Mouse (Mus musculus): Measurements from ENCODE around the gene Mogs. TPM values are rescaled to one million over a fixed set of nuclear protein-coding genes. Genes with fewer than 3 reads are reported as not detected.

Mogs gene
- total and polyA plus RNA-seq, 2 experiments from 2014 or later, result 7.9 to 28.1 TPM

DNA sequence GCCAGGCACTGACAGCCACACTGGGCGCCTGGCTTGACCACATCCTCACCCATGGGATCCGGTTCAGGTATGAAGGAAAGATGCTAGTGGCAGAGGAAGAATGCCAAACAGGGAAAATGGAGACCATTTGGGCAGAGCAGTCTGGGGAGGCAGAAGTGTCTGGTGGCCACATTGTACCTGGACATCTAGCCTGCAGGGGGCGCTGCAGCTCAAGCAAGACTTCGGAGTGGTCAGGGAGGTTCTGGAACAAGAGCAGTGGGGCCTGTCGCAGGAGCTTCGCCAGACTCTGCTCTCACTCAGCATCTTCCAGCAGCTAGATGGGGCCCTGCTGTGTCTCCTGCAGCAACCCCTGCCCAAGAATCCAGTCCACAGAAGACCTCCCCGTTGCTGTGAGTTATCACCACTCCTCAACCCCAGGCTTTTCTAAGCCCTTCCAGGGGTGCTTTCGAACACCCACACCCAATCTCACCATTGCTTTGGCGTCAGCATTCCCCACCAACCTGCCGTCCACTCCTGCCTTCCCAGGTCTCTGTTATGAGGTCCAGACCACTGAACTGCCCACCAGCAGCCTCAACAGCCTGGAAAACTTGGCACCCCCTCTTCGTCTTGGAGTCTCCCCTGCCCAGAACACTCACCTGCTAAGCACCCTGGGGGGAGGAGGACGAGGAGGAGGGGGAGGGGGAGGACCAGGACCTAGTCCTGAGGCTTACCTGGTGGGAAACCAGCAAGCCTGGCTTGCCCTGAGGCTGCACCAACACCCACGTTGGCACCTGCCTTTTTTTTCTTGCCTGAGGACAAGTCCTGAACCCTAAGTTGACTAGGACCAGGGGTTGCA is 7.5 kb upstream of the Mogs start:
- Histone ChIP-seq H3K4me2 (ENCODE audit: low read depth, low read length) (peak overlapping the region; percentile 89), H3K9me3 (replicated peaks; ENCODE audit: control insufficient read depth, low read length) (no peaks in the 10 kb centered on the region), H3K9ac (replicated peaks; ENCODE audit: low read depth, low read length) (0 out of 2 replicates have a peak overlapping the region, but pooled peaks have one; percentile 84), H3K36me3 (replicated peaks; ENCODE audit: control insufficient read depth, insufficient read depth, low read length) (peaks cover 14% of the 10 kb centered on the region), H3K4me3 (ENCODE audit: low read depth, low read length) (no peak overlapping the region), H3K27ac (ENCODE audit: low read depth) (peak overlapping the region; percentile 89; the same call in 1 of the 2 replicates), H3K4me1 (ENCODE audit: control insufficient read depth, insufficient read depth) (peaks cover 23% of the 10 kb centered on the region), H3K27me3 (ENCODE audit: control insufficient read depth, insufficient read depth, low read length) (no peaks in the 10 kb centered on the region)
- TF ChIP-seq CTCF (IDR thresholded peaks at IDR 0.05; ENCODE audit: low read depth) (peak; percentile 73), EP300 (IDR thresholded peaks at IDR 0.05; ENCODE audit: low read depth) (no peak)
- ATAC-seq (ENCODE audit: insufficient read depth, low read depth) (0 out of 2 replicates have a peak, but pooled peaks have one; percentile 24), DNase-seq (ENCODE audit: low spot score) (peak; percentile 77)
- 39% methylated on average over 13 of the region's 13 CpGs for WGBS

DNA sequence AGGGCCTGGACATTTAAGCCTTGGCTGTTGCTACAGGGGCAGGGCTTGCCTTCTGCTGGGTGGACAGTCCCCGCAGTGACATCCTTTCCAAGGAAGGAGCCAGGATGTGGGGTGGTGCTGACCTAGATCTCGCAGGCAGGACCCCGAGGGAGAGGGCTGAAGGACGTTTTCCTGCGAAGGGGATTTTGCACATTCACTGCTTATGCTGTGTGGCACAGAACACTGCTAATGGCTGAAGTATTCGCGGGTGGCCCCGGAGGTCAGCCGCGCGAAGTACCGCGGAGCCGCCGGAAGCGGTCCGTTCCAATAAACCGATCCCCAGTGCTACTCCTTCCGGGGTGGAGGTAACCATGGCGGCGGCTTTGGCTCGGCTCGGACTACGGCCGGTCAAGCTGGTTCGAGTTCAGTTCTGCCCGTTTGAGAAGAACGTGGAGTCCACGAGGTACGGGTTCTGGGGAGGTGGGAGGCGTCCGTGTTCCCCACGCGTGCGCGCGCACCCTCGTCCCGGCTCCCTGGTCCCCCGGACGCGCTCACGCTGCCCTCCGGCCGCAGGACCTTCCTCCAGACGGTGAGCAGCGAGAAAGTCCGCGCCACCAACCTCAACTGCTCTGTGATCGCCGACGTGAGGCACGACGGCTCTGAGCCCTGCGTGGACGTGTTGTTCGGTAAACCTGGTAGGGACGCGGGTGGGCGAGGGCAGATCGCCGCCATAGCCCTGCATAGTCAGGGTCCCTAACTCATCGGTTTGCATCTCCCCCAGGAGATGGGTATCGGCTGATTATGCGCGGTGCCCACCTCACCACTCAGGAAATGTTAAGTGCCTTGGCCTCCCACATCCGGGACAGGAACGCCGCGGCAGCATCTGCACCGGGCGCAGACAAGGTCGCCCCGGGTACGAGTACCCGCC is 6.3 kb upstream of the Mogs start, which contains the start of gene Mrpl53:
Mrpl53 (plus strand) TSS at position 279 of the 907 bp plus-strand sequence.
- Histone ChIP-seq H3K9ac (replicated peaks; ENCODE audit: low read depth, low read length) (peak within 1 kb of the TSS; percentile 84), H3K4me1 (ENCODE audit: control insufficient read depth, insufficient read depth) (peaks cover 19% of the 10 kb centered on the region), H3K27ac (ENCODE audit: low read depth) (peak within 1 kb of the TSS; percentile 89), H3K36me3 (replicated peaks; ENCODE audit: control insufficient read depth, insufficient read depth, low read length) (peaks cover 14% of the 10 kb centered on the region), H3K27me3 (ENCODE audit: control insufficient read depth, insufficient read depth, low read length) (no peaks in the 10 kb centered on the region), H3K9me3 (replicated peaks; ENCODE audit: control insufficient read depth, low read length) (no peaks in the 10 kb centered on the region), H3K4me3 (ENCODE audit: low read depth, low read length) (peak within 1 kb of the TSS; percentile 88), H3K4me2 (ENCODE audit: low read depth, low read length) (peak within 1 kb of the TSS; percentile 89)
- TF ChIP-seq EP300 (IDR thresholded peaks at IDR 0.05; ENCODE audit: low read depth) (peak; percentile 54; the same call in 1 of the 2 replicates), CTCF (IDR thresholded peaks at IDR 0.05; ENCODE audit: low read depth) (no peak)
- WGBS, result under 1% methylated on average over 73 of the region's 76 CpGs
- DNase-seq (ENCODE audit: low spot score), result peak; percentile 75
- peak; percentile 87 for ATAC-seq (ENCODE audit: insufficient read depth, low read depth)

DNA sequence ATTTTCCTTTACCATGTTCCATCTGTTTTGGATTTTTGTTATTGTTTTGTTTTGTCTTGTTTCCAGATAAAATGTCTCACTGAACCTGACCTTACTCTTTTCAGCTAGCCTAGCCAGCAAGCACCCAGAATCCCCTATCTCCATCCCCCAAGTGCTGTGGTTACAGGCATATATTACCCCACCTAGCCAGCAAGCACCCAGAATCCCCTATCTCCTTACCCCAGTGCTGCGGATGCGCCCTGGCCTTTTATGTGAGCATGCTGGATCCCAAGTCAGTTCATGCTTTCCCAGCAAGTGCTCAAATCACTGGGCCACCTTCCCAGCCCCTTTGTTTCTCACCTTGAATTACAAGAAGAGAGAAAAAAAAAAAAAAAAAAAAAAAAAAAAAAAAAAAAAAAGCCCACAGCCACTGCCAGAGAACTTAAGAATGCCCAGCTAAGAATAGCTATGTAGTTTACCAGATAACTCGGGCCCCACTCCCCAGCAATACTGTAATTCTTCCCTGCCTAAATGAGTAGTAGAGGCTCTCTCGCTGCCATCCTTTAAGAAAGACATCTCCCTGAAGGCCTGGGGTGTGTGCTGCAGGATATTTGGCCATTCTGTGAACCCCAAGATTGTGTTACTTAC is 3.7 kb upstream of the Mogs start:
- no peak overlapping the region for H3K4me2 ChIP-seq (ENCODE audit: low read depth, low read length)
- no peaks in the 10 kb centered on the region for H3K27me3 ChIP-seq (ENCODE audit: control insufficient read depth, insufficient read depth, low read length)
- H3K9me3 ChIP-seq (replicated peaks; ENCODE audit: control insufficient read depth, low read length), result no peaks in the 10 kb centered on the region
- peaks cover 6% of the 10 kb centered on the region; the same call in 1 of the 2 replicates for H3K36me3 ChIP-seq (replicated peaks; ENCODE audit: control insufficient read depth, insufficient read depth, low read length)
- WGBS, result 47% methylated on average over 4 of the region's 4 CpGs
- ATAC-seq (ENCODE audit: insufficient read depth, low read depth) (no peak), DNase-seq (ENCODE audit: low spot score) (no peak)
- H3K9ac ChIP-seq (replicated peaks; ENCODE audit: low read depth, low read length), result no peak overlapping the region
- TF ChIP-seq CTCF (IDR thresholded peaks at IDR 0.05; ENCODE audit: low read depth), result no peak
- TF ChIP-seq EP300 (IDR thresholded peaks at IDR 0.05; ENCODE audit: low read depth), result no peak
- H3K4me3 ChIP-seq (ENCODE audit: low read depth, low read length), result no peak overlapping the region
- peaks cover 27% of the 10 kb centered on the region for H3K4me1 ChIP-seq (ENCODE audit: control insufficient read depth, insufficient read depth)
- H3K27ac ChIP-seq (ENCODE audit: low read depth), result no peak overlapping the region

DNA sequence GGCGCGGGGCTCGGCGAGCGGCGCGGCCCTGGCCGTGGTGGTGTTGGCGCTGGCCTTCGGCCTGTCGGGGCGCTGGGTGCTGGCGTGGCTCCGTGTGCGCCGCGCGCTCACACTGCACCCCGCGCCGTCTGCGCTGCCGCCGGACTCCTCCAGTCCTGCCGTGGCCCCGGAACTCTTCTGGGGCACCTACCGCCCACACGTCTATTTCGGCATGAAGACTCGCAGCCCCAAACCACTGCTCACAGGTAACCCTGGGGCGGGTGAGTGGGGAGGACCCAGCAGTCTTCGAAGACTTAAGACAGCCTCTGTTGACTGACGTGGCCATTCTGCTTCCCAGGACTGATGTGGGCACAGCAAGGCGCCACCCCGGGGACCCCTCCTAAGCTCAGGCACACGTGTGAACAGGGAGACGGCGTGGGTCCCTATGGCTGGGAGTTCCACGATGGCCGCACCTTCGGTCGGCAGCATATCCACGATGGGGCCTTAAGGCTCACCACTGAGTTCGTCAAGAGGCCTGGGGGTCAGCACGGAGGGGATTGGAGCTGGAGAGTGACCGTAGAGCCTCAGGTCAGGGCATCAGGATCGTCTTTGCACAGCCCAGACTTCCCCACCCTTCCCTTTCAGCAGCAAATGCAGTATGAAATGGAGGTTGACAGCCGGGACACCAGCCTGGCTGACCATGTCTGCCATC is 531 bp downstream of the Mogs start:
- peak overlapping the region; percentile 64 for H3K4me3 ChIP-seq (ENCODE audit: low read depth, low read length)
- no peaks in the 10 kb centered on the region for H3K9me3 ChIP-seq (replicated peaks; ENCODE audit: control insufficient read depth, low read length)
- TF ChIP-seq CTCF (IDR thresholded peaks at IDR 0.05; ENCODE audit: low read depth), result no peak
- no peak for TF ChIP-seq EP300 (IDR thresholded peaks at IDR 0.05; ENCODE audit: low read depth)
- WGBS, result under 1% methylated on average over 33 of the region's 48 CpGs
- H3K27ac ChIP-seq (ENCODE audit: low read depth), result peak overlapping the region; percentile 73
- peaks cover 15% of the 10 kb centered on the region for H3K4me1 ChIP-seq (ENCODE audit: control insufficient read depth, insufficient read depth)
- H3K27me3 ChIP-seq (ENCODE audit: control insufficient read depth, insufficient read depth, low read length), result no peaks in the 10 kb centered on the region
- H3K9ac ChIP-seq (replicated peaks; ENCODE audit: low read depth, low read length), result peak overlapping the region; percentile 61
- peak overlapping the region; percentile 84 for H3K4me2 ChIP-seq (ENCODE audit: low read depth, low read length)
- peaks cover 20% of the 10 kb centered on the region for H3K36me3 ChIP-seq (replicated peaks; ENCODE audit: control insufficient read depth, insufficient read depth, low read length)
- DNase-seq (ENCODE audit: low spot score) (no peak), ATAC-seq (ENCODE audit: insufficient read depth, low read depth) (peak; percentile 61)

Measured in heart, postnatal 0 days (tissue).